Mouse (Mus musculus): ENCODE data around the gene Cmc4. TPM values are rescaled to one million over a fixed set of nuclear protein-coding genes. Genes with fewer than 3 reads are reported as not detected.

Cmc4 gene
- polyA plus RNA-seq (2017; shearing (Covaris generic)) = 17.9 TPM

GRCm38 (mm10) chrX:75415936-75416785 lies at the start of gene Cmc4, which contains the start of the genes Mtcp1 and Brcc3:
TSS of gene Cmc4 (minus strand) at chrX:75416584.
TSS of gene Mtcp1 (minus strand) at chrX:75416588.
TSS of gene Brcc3 (plus strand) at chrX:75416628.

DNA sequence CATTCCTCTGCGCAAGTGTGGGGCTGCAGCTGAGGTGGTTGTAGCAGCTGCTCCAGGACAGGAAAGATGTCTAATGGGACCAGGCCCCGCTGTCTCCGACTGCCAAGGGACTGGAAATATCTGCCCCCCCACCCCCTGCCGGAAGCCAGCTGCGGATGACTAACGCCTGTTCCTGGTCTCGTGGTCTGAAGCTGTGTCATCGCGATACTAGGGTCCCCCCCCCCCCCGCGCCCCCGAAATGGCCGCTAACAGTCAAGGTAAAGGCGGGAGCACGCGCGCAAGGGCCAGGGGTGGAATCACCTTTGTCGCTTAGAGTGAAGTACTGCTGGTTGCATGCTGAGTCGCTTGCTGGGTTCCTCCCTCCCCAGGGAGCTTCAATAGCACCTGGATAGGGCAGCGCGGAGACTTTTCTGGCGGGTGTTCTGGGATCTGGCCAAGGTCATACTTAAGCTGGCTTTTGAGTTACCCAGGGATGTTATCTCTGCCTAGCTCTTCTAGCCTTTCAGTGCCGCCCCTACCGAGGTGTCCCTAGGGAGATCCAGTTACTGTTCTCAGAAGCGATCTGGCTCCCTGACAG lies 34.1 kb downstream of the Cmc4 start, which contains the start of the genes Fundc2 and F8:
Gene Fundc2, plus strand, starts transcription at position 205 of the 577 bp plus-strand sequence.
Gene F8, minus strand, starts transcription at position 421 of the 577 bp plus-strand sequence.

Other genes with a start within 250 kb of the Cmc4 start
- 38.4 TPM for gene Fundc2, start 34.2 kb downstream of the Cmc4 start, polyA plus RNA-seq (2017; shearing (Covaris generic))
- 0.04 TPM for gene F8, start 34.0 kb downstream of the Cmc4 start, polyA plus RNA-seq (2017; shearing (Covaris generic))
- 9.6 TPM for gene Mtcp1, start within 50 bp of the Cmc4 start, polyA plus RNA-seq (2017; shearing (Covaris generic))
- gene Brcc3, start within 50 bp of the Cmc4 start, polyA plus RNA-seq (2017; shearing (Covaris generic)) = 57.7 TPM
- 176 TPM for gene Vbp1, start 97.7 kb upstream of the Cmc4 start, polyA plus RNA-seq (2017; shearing (Covaris generic))
- gene Rab39b, start 161.6 kb upstream of the Cmc4 start, polyA plus RNA-seq (2017; shearing (Covaris generic)) = 4.5 TPM

Measured in effector memory CD4-positive, alpha-beta T cell, adult 7 months (primary cell).